Mouse (Mus musculus): ENCODE data around the gene 4933402J07Rik.

DNA sequence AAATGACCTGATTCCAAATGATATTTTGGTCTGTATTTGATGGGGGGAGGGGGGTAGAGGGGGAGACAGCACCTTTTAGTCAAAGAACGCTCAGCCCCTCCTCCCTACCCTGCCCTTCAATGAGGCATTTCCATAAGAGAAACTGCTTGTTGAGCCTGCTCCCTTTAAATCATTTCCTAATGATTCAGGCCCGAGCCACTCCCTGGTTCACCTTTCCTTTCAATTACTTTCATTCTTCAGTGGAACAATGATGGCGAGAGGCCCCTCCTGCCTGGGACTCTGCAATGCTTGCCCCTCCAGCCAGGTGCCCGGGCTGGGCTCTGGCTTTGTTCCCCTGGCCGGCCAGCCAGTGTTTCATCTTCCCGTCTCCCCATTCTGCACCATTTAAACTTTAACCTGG, 66.0 kb downstream of the 4933402J07Rik start:
- no peak for TF ChIP-seq CTCF (IDR thresholded peaks at IDR 0.05; ENCODE audit: low read depth)
- TF ChIP-seq EP300 (optimal IDR thresholded peaks at IDR 0.05), result no peak

All from stomach, postnatal 0 days (tissue).